Mouse (Mus musculus) adrenal gland, adult 2 months (tissue): ENCODE results near the gene Slc6a11. TPM values are rescaled to one million over a fixed set of nuclear protein-coding genes. Genes with fewer than 3 reads are reported as not detected.

Experiments
- DNase-seq: peaks from one replicate; pipeline ENCODE4 v3.0.0; 2021
- polyA plus RNA-seq: library from polyadenylated mRNA; depleted of rRNA; stranded (reverse); fragments of >200 nt; gene quantifications from 2 replicates; pipeline ENCODE4 v1.2.3, GENCODE M21; 2012
- total RNA-seq, 2 experiments: library from RNA; stranded (reverse); gene quantifications; 2 replicates each; pipeline ENCODE4 v1.2.3; 2021

Slc6a11 gene
- total and polyA plus RNA-seq, 3 experiments, result 0.02 to 0.06 TPM; not detected in 1

DNA sequence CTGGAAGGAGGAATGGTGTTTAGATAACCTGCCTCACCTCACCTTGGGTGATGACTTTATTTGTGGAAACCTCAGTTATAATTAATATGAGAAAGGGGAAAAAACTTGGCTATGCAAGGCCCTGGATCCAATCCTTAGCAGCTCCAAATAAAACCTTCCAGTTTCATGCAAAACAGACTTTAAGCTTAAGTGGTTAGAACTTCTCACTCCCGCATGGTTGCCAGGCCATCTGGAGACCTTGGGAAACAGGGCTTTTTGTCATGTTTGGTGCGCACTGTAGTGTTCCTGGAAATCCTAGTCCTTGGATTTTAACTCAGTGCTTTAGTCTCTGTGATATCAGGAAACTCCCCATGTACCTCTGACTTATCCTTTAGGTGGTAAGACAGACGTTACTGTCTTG, 47.1 kb downstream of the Slc6a11 start:
- DNase-seq, result no peak

DNA sequence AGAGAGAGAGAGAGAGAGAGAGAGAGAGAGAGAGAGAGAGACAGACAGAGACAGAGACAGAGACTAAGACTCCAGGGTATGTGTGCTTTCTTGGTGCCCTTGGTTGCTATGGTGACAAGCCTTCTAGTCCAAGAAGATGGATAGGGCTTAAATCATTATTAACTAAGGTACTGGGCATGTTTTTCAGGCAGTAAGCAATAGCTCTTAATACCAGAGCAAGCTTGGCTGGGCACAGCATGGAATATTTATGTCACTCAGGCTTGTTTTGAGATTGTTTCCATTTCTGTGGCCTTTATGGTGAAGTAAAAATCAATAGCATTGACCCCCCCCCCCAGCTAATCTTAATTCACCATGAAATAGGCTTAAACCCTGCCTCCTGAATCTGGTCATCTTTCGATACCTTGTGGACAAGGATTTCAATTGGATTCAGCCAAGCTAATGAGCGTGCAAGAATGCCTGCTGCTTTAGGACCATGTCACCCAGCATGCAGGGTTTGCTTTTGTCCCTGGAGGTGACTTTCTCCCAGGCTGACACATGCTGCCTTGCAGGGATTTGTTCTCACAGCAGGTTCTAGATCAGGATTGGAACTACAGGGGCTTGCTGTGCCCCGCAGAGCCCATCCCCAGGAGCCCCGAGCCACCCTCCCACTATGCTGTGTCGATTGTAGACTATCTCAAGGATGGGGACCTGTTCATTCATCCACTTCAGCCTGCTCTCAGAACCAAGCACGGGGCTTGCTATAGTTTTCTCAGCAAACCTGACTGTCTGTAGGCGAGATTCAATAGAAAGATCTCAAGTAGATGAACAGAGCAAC, 51.5 kb downstream of the Slc6a11 start:
- DNase-seq, result no peak

DNA sequence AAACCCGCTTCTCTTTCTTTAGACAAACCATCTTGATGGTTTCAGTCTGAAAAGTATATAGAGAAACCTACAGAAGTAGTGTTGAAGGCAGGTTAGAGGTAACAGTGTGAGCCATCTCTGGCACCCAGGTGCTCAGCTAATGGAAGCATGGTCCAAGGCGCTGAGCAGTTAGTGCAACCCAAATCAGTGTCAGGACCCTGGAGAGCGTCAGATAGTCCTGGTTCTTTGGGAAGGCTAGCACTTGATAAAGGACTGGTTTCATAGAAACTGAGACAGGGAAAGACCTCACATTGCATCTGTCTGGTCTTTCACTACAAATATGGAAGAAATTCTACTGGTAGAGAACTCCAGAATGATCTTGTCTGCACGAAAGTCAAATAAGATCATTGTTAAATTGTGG, 56.1 kb downstream of the Slc6a11 start:
- DNase-seq, result no peak

DNA sequence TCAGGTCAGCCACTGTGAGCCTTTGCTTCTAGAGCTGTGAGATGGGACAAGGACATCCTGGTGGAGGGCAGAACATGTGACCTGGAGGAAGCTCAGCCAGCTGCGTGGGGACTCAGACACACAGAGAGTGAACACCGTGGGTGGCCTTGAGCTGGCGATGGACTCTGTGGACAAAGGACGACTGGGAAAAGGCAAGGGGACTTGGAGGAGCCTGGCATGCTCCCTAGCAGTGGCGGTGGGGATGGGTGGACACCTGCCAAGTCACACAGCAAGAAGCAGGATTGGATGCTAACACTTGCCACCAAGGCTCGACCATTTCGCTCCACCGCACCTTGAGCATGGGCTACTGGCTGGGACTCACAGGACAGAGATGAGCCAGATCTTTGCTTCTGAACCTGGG, 57.8 kb downstream of the Slc6a11 start:
- no peak for DNase-seq

DNA sequence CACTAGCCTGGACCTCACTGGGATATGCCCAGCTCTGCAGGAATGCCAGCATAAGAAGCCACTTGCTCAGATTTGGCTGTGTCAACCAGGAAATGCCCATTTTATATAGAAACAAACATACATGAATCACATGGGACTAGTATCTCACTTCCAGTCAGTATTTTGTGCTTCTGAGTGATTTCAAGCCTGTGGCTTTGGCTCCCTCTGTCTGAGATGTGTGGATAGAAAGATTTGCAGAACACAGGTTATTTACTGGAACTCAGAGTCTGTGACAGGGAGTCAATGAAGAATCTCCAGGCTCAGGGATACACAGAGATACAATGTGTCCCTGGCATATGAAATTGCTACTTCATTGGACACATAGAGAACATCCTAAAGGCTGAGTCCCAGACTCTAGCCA, 65.0 kb downstream of the Slc6a11 start:
- no peak for DNase-seq

DNA sequence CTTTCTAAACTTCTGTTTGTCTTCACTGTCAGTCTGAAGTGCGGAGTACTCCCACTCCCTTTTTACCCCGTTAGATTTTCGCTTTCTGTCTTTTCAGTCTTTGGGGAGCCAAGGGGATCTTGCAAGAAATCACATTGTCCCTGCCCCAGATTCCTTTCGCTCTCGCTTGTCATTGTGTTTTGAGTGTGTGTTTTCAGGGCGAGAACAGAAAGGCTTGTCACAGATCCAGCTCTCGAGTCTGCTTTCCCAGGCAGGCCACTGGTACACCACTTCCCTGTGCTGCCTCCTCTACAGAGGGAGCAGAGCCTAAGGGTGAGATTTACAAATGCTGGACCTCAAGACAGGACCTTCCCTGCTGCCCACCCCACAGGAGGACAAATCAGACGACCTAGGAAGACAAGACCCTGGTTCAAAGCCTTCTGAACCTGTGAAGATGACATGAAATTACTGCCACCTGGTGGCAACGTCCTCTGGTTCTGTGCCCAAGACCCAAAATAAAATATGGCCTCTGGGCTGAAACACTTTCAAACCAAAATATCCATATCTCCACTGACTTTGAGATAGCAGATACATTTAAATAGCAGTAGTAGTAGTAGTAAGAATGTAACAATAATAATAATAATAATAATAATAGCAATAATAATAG, 68.3 kb downstream of the Slc6a11 start:
- no peak for DNase-seq

DNA sequence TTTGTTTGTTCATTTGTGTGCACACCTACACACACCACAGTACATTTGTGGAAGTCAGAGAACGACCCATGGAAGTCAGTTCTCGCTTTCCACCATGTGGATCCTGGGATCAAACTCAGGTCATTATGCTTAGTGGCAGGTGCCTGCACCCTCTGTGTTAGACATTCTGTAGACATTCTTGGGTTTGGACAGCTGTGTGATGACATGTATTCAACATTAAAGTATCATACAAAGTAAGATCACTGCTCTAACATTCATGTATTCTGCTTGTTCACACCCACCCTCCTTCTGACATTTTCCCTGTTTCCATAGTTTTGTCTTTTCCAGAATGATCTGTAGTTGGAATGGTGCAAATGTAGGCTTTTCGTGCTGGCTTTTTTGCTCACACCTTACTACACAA, 73.5 kb downstream of the Slc6a11 start:
- DNase-seq, result no peak

DNA sequence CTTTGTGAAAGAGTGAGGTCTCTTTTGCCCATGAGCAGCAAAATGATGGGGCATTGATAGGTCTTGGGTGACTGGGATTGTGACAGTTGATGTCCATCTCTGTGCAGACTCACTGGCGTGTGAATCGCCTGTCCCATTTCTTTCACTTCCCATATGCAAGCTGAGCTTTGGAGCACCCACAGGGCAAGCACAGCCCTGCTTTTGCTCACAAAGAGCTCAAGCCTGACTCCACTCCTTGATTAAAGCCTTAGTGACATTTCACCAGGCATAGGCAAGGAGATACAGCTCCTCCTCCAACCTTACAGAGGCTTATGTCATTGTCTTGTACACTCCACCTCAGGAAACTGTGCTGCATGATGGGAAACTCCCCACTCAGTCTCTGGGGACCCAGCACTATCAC, 77.3 kb downstream of the Slc6a11 start:
- DNase-seq, result no peak

DNA sequence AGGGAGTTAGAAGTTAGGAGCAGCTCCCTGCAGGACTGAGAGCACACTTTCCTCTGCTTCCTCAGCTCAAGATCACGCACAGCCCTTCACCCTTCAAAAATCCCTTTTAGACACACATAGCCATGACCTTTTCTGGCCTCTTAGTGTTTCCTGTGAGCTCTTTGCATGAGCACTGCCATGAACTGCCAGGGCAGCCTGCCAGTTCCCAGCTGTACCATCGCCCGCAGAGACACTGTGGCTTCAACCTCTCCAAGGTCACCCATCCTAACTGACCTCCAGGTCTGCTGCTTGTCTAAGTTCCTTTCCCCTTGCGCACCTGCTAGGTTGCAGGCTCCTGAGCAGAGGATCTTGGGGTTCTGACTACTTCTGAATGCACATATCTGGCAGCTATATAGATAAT, 83.4 kb downstream of the Slc6a11 start:
- DNase-seq, result peak; percentile 30

DNA sequence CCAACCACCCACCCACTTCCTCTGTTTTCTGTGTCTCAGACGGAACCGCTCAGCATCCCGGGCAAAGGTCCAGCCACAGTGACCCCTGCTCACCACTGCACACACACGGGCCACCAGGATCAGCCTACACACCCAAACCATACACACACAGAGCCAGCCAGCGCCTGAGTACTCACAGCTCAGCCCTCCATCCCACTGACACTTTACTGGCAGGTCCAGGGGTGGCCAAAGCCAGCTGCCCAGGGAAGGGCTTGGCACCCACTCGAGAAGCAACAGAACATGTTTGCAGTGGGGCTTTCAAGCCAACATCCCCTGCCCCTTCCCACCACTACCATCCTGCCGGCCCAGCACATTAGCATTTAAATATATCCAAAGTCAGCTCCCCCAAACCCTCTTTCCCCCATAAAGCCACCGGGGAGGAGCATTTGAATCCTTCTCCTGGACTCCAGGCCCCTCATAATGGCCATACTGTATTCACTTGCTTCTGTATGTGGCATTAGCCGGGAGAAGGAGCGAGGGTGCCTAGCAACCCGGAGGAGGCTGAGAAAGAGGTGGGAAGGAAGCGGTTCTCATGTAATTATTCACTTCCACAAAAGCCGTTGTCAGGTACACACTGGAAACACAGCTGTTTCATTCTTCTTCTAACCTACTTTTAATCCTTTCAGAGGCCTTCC, 85.8 kb downstream of the Slc6a11 start:
- DNase-seq, result no peak

DNA sequence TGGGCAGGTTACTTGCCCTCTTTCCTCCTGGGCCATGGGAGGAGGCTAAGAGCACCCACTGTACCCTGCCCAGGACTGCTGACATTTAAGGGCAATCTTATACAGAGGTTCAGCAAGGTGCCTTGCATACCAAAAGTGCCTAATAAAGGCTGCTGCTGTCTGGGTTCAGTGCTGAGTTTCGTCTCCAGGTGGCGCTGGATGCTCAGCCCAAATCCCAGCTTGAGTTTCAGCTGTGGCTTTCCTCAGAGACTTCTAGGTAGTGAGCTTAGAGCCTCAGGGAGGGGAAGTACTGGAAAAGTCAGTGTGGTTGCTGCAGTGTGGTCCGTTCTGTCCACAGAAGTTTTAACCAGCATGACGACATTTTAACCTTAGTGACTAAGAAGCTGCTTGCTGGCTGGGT, 93.4 kb downstream of the Slc6a11 start:
- no peak for DNase-seq

DNA sequence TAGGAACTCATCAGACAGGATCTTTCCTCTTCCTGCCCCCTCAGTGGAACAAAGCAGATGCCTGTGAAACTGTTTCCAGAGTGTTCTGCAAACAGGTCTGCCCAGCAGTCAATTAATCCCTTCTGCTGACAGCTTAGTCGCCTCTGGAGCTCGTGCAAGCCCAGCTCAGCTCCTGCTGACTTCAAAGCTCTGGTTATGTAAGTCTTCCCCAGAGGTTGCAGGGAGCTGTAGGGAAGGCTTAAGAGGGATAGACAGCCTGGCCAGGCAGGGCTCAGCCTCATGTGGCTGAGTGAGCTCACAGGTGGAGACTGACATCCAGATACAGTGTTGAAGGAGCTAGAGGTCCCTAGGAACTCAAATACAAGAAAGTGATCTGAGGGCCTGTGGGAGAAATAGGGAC, 96.3 kb downstream of the Slc6a11 start:
- DNase-seq, result peak; percentile 15

DNA sequence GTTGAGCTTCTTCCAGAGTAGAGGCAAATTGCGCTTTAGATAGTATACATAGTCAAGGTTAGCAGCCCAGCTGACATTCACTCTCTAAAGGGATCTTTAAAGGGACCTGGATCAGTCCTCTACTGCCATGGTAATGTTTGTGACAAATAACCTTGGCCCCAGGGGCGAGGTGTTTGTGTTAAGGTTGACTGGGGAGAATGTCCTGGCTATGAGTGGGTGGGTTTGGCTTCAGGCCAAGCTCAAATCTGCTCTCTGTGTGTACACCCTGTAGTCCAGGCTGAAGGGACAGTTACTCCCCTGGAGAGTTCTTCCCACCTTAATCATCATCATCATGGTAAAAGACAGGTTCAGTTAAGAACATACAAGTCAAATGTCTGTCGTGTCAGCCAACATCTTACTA, 97.2 kb downstream of the Slc6a11 start:
- no peak for DNase-seq

DNA sequence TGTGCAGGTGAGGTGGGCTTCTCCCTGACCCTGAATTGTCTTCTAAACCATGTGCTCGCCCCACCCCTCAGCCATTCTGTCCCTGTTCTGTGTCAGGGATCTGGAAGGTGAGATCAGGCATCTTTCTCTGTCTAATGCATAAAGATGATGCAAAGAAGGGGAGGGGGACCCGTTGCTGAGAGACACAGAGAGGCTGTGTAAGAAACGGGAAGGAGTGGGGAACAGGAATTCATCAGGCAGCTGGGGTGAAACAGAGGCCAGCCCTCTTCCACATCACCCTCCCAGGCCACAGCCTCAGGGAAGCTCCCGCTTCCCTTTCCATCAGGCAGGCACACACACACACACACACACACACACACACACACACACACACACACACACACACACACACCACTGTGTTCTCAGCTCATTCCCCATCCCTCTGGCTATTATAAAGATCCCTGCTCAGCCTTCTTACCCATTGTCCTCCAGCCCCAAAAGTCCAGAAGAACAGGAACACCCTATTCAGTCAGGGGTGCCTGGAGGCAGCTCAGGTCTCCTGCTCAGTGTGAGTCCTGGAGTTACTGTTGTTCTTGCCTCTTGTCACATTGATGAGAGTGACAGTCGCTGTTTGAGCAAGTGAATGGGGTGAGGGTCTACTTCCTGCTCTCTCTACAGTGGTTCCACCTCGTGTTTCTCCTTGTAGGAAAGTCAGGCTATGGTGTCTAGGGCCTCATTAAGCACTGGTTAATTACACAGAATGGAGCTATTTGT, 108.0 kb downstream of the Slc6a11 start:
- no peak for DNase-seq

DNA sequence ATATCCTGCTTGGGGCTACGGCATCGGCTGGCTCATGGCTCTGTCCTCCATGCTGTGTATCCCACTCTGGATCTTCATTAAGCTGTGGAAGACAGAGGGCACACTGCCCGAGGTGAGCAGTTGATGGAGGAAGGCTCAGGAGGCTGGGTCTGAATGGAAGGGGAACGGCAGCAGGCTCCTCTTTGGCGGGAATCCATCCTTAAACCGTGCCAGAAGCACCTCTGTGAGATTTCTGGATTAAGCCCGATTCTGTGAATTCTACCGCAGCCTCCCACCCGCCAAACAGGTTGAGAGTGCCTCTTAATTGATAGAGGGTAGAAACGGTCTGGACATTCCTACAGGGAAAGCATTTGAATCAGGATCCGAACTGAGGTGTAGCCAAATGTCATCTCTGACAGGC, 114.6 kb downstream of the Slc6a11 start:
- no peak for DNase-seq

DNA sequence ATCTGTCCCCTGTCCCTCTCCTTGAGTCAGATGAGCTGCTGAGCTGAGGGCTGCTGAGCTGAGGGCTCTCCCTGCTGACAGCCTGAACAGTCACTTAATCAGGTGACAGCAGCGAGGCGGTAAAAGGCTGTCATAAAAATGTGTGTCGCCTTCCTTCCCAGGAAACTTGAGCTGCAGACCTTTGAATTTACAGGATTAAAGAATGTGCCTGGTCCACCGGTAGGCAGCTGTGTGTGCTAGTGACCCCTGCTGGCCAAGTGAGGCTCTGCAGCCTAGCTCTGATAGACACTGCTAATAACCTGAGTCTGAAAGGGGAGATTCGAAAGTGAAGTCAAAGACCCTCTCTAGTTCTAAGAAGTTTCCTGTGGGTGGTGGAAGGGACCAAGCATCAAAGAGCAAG, 119.3 kb downstream of the Slc6a11 start:
- peak; percentile 62 for DNase-seq

DNA sequence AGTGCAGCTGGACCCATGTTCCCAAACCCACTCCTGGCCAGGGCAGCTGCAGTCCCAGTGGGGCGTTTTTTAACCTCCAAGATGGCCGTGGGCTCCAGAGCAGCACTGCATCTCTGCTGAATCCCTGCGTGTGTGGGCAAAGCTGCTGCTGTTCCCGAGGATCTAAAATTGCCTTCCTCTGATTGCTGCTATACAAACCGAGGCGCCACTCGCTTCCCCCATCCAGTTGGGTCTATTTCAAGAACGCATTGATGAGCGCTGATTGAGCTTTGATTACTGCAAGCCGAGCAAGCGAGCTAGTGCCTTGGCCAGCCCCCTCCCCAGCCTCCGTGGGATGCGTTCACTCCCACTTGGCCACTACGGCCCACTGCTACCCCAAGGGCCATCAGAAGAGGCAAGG, 123.9 kb downstream of the Slc6a11 start:
- no peak for DNase-seq

DNA sequence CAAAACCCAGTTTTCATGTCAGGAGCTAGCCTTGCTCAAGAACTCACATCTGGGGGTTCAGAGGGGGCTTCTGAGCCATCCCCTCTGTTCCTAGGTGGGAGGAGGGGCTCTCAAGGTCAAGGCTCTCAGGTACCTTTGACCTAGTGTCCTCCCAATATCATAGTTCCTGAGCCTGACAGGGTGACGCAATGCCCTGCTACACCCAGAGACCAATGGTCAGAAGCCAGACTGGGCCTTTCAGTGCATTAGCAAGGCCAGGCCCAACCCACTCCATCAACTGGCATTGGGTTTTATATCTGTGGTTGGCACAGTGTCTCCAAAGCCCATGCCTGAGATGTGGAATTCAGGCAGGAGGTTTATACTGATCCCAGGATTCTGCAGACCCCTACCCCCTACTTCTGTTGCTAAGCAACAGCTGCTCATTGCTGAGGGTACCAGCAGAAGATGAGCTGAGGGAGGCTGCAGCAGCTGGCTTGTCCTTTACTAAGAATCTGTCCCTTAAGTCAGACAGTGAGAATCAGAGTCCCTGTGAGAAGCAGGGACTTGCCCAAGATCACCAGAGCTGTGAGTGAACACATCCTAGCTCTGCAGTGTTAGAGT, 126.8 kb downstream of the Slc6a11 start:
- DNase-seq, result no peak

DNA sequence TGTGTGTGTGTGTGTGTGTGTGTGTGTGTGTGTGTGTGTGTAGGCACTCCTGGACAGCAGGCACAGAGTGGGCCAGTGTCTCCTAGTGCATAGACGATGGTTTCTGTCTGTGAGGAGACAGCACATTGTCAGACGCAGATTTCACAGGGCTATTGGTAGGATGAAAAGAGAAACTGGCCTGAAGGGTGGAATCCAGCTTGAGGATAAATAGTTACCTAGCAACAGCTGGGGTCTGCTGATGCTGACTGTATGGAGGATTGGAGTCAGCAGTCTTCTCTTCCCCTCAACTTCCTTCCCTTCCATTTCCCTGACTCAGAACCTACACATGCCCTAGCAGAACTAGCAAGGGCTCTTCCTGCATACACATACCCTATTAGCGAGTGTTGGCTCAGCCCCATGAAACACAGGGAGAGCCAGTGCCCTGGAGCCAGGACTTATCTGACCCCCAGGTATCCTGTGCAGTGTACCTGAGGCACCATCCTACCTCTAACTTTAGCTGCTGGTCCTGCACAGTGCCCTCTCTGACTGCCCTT, 127.7 kb downstream of the Slc6a11 start:
- no peak for DNase-seq

DNA sequence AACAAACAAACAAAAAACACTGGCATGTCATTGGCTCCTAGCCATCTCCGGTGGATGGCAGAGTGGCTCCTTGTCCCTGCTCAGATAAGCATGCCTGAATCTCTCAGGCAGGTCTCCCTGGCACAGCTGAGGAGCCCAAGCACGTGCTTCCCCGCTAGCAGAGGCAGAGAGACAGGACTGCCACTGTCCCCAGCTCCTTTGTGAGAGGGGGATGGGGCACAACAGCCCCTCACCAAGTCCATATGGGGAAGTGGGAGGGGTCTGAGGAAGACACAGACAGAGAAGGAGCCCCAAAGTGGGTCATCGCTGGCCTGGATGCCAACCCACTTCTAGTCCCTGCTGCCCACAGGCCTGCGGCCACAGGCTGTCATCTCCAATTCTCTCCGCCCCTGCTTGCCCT, 130.6 kb downstream of the Slc6a11 start:
- DNase-seq, result no peak

DNA sequence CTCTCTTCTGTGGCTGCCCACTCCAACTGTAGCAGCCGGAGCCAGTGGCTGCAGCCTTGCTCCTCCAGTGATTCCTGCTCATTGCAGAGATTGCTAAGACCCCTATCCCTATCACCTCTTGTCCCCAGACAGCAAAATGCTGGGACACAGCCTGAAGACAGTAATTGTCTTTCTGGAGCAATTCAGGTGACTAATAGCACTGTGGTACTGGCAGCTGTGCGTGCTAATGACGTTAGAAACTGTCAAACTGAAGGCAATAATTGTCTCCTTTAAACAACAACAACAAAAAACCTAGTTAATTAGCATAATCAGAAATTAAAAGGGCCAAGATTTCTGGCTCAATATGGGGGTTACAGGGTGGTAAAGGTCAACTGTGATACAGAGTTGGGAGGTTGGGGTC, 133.0 kb downstream of the Slc6a11 start:
- no peak for DNase-seq

DNA sequence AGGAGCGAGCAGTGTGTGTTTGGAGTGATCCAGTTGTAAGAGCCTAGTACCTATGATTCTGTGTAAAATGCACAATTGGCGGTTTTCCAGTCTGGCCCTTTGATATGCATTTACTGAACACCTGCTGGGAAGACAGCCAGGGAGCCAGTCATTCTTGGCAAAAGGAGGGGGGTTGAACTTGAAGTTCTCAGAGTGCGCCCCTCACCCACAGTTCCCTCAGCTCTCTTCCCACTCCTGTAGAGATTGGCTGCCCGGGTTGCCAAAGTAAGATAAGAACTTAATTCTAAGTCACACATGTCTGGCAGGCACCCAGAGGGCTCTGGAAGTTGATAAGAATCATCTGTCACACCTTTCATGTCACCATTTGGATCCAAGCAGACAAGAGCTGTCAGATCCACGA, 133.4 kb downstream of the Slc6a11 start:
- no peak for DNase-seq
